Mouse (Mus musculus): ENCODE measurements around the gene Klhl15.
A peak's percentile ranks its signal among the peaks of the same experiment; 100 is the strongest.
"Not testable (repeated sequence)": the region's sequence is repeated elsewhere in the genome, so short reads cannot be mapped to it uniquely, and the experiment has no call there.

Klhl15 gene

DNA sequence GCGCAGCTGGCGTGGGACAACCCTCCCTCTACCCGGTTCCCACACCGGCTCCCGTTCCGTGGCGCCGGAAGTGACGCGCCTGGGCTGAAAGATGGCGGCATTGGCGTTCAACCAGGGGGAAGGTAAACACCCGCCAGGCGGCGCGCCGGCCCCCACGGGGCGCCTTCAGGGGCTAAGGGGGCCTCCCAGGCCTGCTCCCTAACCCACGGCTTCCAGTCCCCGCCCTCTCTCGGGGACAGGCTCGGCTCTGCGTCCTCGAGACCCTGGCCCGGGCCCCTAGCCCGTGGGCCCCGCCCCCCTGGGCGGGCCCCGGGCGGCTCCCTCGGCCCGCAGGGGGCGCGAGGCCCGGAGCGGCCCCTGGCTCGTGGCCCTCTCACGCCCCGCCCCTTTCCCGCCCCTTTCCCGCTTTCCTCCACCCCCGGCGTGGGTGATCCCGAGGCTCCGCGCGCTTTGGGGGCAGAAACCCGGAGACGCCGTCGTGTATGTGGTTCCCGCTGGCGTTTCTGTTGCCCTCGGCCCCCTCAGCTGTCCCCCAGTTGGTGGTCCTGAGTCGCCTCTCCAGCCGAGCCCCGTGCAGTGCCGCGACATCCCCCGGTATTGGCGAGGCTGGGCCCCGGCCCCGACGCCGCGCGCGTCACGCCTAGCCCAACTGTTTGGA lies at the start of gene Klhl15:
TSS of gene Klhl15 (plus strand) at position 68 of the 658 bp plus-strand sequence.
- peak; percentile 87 for DNase-seq (ENCODE audit: extremely low read depth, insufficient read length, low spot score)

DNA sequence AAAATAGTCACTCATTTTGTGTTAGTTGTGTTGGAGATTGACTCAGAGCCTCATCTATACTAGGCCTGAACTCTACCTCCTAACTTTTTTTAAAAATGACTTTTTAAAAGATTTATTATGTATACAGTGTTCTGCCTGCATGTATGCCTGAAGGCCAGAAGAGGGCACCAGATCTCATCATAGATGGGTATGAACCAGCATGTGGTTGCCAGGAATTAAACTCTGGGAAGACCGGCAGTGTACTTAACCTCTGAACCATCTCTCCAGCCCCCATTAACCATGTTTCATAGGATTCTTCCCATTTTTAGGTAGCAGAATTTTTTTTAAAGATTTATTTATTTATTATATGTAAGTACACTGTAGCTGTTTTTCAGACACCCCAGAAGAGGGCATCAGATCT lies 49.2 kb upstream of the Klhl15 start:
- peak; percentile 18 for DNase-seq (ENCODE audit: extremely low read depth, insufficient read length, low spot score)

DNA sequence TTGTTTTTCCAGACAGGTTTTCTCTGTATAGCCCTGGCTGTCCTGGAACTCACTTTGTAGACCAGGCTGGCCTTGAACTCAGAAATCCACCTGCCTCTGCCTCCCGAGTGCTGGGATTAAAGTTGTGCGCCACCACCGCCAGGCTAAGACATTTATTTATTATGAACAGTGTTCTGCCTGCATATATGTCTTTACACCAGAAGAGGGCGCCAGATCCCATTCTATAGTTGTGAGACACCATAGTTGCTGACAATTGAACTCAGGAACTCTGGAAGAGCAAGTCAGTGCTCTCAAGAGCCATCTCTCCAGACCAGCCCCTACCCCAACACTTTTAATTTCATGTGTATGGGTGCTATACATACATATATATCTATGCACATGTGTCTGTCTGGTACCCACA lies 40.5 kb upstream of the Klhl15 start:
- DNase-seq (ENCODE audit: extremely low read depth, insufficient read length, low spot score) = not testable (repeated sequence)

DNA sequence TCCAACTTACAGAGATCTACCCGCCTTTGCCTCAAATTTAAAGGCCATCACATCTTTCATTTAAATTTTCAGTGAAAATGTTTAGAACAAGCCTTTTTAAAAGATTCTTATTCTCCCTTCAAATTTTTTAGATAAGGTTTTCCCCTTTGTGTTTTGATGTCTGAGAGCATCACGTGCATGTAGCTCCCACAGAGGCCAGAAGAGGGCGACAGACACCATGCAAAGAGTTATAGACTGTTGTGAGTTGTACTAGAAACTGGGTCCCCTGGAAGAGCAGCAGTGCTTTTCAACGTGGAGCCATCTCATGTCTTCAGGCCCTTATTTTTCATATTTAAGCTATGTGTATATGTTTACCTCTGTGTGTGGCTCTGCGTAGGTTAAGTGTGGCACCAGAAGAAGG lies 36.6 kb upstream of the Klhl15 start:
- no peak for DNase-seq (ENCODE audit: extremely low read depth, insufficient read length, low spot score)

DNA sequence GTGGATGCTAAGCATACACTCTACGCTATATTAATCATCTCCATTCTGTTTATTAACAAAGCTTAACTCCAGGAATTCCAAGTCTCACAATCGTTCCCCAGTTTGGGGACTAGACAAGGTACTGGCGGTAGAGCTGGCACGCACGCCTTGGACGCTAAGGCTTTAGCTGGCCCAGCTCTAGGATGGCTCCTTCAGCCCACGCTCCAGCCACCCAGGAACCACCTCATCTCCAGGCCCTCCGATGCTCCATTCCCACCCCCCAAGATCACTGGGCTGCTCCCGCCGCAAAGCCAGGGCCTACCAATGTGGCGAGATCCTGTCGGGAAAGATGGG lies 22.2 kb upstream of the Klhl15 start:
- no peak for DNase-seq (ENCODE audit: extremely low read depth, insufficient read length, low spot score)

DNA sequence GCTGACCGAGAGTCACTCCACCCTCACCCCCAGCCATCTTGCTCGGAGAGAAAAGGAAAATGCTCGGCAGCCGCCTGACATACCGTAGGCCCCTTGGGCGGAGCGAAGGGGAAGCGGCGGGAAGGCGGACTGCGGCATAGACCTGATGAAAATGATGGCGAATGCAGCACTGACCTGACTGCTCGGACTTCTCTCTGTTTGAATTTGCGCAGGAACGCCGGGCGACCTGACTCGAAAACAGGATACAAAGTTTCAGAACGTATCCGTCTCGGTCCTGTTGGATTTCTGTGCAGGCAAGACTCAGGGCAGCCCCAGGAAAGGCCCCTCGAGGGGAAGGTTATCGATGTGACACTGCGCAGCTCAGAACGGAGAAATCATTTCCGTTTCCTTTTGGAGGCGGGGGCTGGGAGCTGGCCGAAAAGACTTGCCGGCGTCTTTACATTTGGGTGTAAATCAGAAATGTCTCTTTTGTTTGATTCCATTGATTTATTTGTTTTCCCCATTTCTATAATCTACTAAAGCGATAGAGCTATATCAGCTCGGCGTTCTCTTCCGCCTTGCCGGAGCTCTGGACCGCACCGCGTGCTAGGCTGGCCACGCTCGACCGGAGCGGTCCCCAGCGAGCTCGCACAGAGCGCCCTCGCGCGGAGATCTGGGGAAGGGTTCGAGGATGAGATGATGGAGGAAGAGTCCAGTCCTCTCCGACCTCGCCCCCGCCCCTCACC lies 21.6 kb upstream of the Klhl15 start, which contains the start of gene Eif2s3x:
TSS of gene Eif2s3x (minus strand) at position 266 of the 725 bp plus-strand sequence.
- peak; percentile 82 for DNase-seq (ENCODE audit: extremely low read depth, insufficient read length, low spot score)

DNA sequence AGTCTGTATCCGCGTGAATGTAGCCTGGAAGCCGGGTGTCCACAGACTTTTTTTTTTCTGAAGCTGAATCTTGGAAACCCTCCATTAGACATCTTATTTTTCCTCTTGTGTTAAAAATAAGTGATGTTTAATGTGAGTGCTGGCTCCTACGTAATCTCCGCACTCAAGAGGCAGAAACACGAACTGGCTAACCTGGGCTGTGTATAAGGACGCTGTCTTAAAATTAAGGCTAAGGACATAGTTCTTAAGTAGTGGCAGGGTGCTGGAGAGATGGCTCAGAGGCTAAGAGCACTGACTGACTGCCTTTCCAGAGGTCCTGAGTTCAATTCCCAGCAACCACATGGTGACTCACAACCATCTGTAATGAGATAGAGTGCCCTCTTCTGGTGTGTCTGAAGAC lies 21.0 kb upstream of the Klhl15 start:
- no peak for DNase-seq (ENCODE audit: extremely low read depth, insufficient read length, low spot score)

DNA sequence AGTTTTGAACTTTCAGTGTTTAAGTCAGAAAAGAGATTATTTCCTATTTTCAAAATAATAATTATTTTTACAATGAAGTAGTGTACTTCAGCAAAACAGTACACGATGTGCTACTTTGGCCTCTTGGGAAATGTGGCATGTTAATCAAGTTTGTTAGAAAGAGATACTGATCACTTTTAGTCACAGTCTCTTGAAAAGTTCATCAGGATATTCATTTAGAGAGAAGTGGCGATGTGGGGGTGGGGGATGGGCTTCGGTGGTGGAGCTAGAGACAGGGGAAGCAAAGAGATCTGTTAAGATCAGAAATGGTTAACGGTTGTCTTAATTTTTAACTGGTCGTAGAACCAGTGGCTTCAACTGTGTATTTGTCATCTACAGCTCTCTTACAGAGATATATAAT lies 967 bp upstream of the Klhl15 start:
- no peak for DNase-seq (ENCODE audit: extremely low read depth, insufficient read length, low spot score)

DNA sequence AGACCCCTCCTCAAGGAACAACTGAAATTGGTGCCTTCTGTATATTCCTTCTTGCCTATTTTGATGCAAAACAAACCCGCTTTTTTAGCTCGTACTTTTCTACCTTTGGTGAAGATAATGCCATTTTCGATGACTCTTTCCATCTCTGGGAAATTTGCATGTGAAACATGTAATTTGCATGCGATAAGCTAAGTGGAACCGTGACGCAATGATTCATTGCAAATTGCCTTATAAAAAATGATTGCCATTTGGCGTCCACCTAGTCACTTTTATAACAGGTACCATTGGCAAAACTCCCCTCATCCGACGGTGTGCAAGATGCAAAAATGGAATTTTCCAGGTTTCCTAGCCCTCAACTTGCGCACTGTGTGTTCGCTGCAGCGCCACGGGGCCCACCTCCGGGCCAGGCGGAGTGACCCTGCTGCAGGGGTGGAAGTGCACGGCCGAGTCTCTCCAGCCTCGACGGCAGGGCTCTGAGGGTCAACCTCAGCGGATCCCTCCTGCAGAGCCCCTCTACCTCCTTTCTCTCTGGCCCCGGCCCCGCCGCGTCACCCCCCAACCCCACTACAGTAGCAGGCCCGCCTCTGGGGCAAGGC lies 365 bp upstream of the Klhl15 start:
- no peak for DNase-seq (ENCODE audit: extremely low read depth, insufficient read length, low spot score)

DNA sequence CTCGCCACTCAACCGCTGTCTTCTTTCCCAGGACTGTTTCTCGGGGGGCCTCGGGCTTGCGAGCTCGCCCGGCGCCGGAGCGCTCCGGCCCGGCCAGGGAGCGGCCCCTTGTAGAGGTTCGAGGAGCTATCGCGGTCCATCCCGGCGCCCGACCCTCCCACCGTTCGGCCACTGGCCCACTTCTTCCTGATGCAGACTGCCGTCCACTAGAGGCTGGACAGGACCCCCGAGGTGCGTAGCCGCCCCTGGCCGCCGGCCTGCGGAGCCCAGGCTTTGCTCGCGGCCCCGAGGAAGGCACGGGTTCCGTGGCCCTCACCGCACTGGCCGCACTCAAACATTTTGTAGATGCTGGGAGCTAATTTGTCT lies 774 bp downstream of the Klhl15 start:
- peak; percentile 71 for DNase-seq (ENCODE audit: extremely low read depth, insufficient read length, low spot score)

DNA sequence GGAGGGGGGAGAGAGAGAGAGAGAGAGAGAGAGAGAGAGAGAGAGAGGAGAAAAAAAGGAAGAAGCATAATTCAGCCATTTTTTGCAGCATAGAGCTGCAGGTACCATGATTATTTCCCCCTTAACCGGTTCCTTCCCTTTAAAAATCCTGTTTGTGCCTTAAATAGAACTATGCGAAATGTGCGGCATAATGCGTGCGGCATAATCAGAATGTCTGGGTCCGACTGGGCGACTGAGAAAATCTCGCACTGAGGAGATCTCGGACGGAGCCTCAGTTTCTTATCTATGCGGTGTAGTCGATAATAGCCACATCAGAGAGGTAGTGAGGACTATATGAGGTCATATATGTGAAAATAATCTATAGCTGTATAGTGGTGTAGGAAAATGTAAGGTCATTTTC lies 1.2 kb downstream of the Klhl15 start:
- DNase-seq (ENCODE audit: extremely low read depth, insufficient read length, low spot score) = no peak

DNA sequence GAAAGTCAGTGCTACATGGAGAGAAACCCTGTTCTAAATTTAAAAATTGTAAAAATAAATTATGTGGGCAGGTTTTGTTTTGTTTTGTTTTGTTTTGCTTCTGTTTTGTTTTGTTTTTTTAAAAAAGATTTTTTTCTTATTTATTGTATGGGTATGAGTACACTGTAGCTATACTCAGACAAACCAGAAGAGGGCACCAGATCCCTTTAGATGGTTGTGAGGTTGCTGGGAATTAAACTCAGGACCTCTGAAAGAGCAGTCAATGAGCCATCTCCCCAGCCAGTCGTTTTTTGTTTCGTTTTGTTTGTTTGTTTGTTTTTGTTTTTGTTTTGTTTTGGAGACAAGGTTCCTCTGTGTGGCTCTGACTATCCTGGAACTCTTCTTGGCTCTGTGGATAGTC lies 54.5 kb downstream of the Klhl15 start:
- DNase-seq (ENCODE audit: extremely low read depth, insufficient read length, low spot score) = peak; percentile 25

DNA sequence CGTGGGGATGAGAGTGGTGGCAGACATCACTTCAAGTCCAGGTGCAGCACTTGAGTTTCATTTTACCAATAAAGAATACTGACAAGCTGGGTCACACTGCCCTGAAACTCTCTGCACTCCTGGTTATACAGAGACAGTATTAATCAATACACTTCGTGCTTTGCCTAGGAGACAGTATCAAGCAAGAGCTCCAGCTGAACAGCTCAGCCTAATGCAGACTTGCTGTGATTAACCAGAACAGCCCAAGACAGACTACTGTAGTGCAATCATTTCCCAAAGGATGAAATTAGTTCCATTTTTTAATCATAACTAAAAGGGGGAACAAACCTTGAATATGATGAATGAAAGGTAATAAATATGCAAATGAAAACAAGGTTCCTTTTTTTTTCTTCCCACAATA lies 68.5 kb downstream of the Klhl15 start:
- no peak for DNase-seq (ENCODE audit: extremely low read depth, insufficient read length, low spot score)

DNA sequence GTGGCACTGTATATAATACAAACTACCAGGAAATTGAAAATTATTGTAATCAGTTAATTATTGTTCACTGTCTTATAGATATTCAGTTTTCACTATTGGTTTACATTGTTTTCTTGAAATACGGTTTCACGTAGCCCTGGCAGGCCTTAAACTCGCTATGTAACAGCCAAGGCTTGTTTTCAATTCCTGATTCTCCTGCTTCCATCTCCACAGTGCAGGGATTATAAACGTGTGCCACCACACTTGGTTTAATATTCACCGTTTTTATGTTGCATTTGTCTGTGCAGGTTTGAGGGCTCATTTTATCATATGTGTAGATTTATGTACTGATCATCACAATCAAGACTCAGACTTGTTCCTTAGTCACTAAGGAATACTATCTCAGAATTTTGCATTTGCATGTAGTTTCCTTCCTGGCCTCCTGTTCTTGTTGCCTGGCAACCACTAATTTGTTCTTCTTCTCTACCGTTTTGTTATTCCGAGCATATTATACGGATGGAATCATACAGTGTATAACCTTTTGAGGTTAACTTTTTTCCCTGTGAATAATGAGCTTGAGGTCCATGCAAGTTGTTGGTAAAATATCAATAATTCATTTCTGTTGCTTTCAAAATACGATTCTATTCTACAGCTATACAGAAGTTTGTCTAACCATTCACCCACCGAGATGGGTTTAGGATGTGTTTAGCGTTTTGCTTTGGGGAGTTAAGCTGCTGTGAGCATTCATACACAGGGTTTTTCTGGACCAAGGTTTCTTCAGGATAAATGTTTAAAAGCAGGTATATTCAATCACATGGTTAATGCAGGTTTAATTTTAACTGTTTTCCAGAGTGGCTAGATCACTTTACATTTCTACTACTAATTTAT lies 86.9 kb downstream of the Klhl15 start:
- no peak for DNase-seq (ENCODE audit: extremely low read depth, insufficient read length, low spot score)

Measured in 3134 (cell line).